Mouse (Mus musculus) NIH3T3 (cell line): ENCODE measurements around the gene Ankrd13b.
A peak's percentile ranks its signal among the peaks of the same experiment; 100 is the strongest.
"Not testable (repeated sequence)": the region's sequence is repeated elsewhere in the genome, so short reads cannot be mapped to it uniquely, and the experiment has no call there.

Experiments
- DNase-seq: peaks from one replicate; pipeline ENCODE4 v3.0.0-alpha.2; 2012; ENCODE audit warnings: low read depth

The Ankrd13b gene

DNA sequence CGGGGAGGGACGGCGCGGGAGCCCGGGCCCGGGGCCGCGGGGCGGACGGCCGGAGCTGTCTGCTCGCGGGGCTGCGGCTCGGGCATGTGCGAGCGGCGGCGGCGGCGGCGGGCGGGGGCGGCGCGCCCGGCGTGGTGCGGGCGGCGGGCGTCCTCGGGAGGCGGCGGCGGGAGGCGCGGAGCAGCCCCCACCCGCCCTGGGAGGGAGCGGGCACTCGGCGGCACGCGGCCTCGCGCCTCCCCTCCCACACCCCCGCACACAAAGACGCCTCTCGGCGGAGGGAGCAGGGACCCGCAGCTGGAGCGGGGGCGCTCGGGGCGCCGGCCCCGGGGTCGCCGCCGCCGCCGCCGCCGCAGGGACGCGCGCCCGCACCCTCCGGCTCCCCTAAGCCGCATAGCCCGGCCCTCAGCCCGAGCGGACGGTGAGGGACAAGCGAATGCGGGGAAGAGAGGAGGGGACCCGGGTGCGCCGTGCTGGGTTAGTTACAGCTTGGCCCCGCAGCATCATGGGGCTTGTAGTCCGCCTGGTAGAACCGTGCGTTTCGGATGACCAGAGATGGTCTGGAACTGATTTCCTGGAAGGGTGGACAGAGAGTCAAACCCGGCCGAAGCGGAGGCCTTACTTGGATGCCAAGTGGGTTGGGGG lies at the start of gene Ankrd13b:
Gene Ankrd13b, minus strand, starts transcription at position 88 of the 645 bp plus-strand sequence.
- peak; percentile 82 for DNase-seq

DNA sequence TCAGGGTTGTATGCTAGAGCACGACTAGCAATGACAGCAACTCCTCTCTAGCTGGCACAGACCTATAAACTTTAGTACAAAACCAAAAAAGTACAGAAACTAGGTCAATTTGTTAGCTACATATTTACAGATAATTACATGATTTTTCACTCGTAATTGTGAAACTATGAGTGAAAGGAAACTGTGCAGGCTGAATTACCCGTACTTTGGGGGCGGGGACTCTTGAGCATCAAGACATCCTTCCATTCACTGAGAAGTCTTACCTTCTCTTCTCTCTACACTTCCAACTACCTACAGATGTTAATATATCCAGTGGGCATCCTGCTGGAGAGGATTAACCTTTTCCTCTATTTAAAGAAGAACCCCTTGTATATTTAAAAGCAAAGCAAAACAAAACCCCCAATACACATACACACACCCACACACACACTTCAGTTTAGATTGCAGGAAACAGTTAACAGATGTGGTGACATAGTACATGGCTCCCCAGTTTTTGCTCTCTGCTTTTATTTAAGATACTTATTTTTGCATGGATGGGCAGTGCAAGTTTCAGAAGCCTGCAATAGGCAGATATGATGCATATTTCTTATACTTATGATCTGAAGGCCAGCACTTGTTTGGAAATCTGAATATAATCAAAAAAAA lies 42.8 kb upstream of the Ankrd13b start:
- no peak for DNase-seq

DNA sequence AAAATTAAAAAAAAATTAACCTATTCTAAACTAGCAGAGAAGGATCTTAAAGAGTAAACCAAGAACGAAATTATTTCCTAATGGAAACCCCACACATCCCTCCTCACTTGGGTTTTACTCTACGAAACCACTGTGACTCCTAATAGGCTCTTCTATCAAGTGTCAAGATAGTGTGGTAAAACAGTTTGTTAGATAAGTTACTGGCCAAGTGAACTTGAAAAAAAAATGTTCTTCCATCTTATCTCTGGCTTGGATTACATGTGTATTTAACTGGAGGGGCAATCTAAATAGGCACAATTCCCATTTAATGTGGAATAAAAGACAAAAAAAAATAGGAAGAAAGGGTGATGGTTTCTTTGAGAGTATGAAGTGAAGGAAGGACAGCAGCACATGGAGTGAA lies 41.4 kb upstream of the Ankrd13b start:
- DNase-seq, result no peak

DNA sequence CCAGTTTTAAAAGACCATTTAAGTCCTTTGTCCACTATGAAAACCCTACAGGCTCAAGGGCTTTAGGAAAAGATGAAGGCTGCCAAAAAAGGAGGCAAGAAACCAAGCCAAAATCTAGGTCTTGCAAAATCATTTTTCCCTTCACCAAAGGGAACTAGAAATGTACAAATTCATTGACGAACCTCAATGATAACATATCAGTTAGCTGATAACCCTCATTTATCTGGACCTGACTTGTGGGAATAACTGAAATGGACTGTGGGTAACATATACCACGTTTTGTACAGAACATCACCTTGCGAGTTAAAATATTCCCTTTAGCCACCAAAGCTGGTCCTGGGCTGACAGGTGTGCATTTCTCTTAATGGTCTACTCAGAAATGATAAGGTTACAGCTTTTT lies 40.2 kb upstream of the Ankrd13b start:
- no peak for DNase-seq

DNA sequence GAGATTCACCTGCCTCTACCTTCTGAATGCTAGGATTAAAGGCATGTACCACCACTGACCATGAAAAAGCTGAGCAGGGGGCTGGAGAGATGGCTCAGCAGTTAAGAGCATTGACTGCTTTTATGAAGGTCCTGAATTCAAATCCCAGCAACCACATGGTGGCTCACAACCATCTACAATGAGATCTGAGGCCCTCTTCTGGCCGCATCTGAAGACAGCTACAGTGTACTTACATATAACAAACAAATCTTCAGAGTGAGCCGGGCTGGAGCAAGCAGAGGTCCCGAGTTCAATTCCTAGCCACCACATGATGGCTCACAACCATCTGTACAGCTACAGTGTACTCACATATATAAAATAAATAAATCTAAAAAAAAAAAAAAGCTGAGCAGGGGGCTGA lies 38.9 kb upstream of the Ankrd13b start:
- not testable (repeated sequence) for DNase-seq

DNA sequence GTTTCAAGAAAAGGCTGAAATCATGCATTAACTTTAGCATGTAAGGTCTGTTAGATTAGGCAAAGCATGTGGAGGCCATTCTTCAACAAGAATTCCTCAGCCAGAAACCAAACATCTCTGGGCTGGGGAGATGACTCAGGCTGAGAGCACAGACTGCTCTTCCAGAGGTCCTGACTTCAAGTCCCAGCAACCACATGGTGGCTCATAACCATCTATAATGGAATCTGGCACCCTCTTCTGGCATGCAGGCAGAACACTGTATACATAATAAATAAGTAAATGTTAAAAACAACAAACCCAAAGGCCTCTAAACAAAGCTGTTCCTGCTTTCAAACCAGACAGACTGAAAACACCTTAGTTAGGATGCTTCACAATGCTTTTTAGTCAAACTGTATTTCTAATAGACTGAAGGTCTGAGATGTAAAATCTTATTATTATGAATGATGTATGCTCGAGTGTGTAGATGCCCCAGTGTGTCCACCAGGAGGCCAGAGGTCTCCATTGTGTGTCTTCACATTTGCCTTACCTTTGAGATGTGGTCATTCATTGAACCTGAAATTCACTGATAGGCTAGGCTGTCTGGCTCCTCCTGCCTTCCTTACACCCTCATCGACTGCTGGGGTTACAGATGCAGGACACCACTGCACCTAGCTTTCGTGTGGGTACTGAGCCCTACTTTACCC lies 36.5 kb upstream of the Ankrd13b start:
- peak; percentile 57 for DNase-seq

DNA sequence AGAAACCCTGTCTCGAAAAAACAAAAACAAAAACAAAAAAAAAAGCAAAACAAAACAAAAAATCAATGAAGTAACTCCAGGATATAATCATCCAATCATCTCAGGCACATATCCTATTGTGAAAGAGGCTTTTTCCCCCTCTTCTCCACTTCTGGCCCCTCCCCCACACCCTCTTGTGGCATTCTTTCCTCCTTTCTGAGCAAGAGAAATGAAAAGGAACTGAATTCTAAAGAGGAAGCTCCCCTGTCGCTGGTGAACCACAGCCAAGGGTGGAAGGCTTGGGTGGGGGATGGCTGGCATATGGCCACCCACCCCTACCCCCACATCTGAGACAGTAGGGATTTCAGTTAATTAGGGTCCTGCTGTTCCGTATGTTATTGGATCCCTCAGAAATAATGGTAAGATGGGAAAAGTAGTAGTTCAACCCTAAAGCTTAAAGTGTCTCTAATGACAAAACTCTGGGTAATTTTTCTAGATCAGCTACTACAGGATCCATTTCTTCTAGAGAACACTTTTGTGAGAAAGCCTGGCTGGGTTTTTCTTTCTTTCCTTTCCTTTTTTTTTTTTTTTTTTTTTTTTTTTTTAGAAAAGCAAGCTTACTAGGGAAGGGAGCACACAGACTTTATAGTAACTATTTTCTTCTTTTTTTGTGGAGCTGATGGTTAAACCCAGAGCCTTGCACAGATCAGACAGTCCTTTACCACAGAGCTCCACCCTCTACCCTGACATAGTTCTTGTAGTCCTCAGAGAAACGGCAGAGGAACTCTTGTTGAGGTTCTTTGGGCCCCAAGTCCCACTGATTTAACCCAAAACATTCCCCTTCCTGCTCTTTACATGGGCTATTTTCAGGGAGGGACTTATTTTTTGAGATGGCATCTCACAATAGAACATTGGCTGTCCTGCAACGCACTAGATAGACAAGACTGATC lies 31.4 kb upstream of the Ankrd13b start:
- peak; percentile 55 for DNase-seq

DNA sequence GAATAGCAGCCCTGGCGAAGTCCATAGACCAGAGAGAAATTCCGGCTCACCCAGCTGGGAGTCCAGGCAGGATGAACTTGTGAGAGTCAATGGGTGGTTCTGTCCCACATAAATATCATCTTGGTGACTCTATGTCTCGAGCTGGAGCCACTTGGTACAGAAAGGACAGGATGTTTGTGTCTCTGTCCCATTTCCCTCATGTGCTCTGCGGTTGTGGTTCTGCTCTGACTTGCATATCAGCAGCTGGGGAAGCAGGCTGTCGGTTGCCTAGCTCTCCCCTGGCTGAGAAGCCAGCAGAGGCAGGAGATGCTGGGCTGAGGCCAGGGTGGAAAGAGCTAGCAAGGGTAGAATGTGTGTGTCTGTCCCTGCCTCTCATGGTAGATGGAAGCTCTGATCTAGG lies 29.6 kb upstream of the Ankrd13b start, which contains the start of gene Gm10392:
Gene Gm10392, minus strand, starts transcription at position 156 of the 400 bp plus-strand sequence.
- DNase-seq, result no peak

DNA sequence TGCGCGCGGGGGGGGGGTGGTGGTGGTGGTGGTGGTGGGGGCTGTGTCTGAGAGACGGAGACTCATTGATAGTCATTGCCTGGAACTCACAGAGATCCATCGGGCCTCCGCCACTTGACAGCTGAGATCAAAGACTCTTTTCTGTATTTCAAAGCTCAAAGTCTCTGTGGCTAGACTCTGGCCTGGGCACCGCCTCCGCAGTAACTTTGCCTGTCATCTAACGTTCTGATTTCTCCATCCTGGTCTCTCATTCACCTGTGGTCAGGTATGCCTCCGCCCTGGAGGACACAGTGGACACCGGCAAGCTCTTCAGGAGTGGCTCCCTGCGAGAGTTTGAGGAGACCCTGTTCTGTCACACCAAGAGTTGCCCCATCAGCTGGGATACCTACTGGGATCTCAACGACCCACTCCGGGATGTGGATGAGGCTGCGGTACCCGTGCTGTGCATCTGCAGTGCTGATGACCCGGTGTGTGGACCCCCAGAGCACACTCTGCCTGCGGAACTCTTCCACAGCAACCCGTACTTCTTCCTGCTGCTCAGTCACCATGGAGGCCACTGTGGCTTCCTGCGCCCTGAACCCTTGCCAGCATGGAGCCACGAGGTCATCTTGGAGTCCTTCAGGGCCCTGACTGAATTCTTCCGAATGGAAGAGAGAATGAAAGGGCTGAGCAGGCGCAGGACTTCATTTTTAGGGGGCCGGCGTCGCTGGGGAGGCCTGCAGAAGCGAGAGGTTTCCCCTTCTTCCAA lies 28.7 kb upstream of the Ankrd13b start:
- DNase-seq, result no peak

DNA sequence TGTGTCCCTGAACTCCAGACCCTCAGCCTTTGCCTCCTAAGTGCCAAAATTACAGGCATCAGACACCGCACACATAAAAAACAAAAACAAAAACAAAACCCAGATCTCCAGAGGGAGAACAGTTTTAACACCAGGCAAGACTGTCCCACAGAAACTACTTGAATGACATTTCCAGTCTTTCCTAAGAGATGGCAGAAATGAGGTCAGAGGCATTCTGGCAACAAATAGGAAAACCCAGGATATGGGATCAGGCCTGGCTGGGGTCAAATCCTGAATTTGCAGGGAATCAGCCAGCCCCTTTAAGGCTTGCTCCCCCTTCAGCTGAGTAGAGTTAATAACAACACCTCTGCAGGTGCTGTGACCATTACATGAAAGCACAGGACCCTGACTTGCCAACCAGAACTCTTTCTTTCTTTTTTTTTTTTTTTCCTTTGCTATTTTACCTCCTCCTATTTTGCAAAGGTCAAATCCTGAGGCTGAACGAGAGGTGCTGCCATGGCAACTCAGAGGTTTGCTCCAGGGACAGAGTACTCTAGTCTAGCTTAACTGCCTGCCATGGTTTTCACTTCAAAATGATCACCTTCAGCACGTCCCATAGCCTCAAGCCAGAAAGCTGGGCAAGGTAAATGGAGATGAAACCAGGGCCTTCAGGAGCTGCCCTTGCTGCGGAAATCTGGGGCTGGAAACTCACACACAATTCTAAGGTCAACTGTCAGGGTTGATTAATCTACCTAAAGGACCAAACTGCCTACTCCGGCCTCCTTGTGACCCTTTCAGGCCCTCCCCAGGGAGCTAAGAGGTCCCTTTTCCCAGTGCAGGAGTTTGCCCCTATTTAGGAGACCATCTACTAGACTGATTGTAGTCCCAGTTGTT lies 27.3 kb upstream of the Ankrd13b start:
- no peak for DNase-seq

DNA sequence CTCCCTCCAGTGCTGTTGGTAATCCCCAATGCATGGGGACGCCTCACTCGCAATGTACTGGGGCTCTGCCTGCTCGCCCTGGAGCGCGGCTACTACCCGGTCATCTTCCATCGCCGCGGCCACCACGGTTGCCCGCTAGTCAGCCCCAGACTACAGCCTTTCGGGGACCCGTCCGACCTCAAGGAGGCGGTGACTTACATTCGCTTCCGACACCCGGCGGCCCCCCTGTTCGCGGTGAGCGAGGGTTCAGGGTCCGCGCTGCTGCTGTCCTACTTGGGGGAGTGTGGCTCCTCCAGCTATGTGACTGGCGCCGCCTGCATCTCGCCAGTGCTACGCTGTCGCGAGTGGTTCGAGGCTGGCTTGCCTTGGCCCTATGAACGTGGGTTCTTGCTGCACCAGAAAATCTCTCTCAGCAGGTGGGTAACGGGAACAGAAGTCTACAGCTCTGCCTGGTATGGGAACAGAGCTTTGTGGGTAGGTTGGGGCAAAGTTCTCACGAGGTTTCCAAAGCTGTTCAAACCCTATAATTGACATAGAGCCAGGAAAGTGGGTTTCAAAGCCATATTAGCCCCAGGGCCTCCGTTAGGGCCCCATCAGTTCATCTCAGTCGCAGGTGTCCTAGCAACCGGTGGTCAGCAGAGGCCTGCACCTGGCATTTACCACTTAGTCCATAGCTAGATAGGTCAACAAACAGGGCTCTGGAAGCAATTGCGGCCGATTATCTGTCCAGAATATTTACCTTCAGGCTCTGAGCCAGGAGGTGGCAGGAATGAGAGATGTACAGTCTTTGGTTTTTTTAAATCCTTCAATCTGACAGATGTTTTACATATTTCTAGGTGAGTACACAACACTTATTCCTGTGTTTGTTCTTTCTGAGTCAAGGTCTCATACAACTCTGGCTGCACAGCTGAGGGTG lies 26.4 kb upstream of the Ankrd13b start, which contains the start of gene Trp53i13:
Gene Trp53i13, minus strand, starts transcription at position 344 of the 916 bp plus-strand sequence.
- DNase-seq, result no peak

DNA sequence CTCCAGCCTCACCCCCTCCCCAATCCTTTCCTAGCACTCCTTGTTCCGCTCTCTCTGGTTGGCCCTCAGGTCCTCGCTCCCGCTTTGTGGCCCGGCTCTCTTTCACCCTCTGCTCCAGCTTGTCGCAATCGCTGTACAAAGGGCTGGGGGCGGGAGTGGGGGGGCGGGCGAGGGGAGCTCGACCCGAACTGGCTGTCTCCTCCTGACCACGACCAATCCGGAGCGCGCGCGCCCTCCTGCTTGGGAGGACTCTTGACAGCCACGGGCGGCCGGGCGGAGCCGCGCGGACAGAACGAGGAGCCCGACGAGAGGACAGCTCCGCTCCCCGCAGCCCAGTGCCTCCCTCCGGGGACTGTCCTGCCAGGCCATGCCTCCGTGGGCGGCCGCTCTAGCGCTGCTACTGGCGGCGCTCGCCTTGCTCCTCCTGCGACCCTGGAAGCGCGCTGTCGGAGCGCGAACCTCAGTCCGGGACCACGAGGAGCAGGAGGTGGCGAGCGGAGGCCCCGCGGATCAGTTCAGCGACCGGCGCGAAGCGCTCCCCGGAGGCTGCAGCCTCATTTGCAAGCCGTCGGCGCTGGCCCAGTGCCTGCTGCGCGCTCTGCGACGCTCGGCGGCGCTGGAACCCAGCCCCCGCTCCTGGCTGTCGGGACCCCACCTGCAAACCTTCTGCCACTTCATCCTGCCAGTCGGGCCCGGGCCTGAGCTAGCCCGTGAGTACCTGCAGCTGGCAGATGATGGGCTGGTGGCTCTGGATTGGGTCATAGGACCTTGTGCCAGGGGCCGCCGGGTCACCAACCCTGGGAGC lies 25.6 kb upstream of the Ankrd13b start, which contains the start of gene Abhd15:
Gene Abhd15, plus strand, starts transcription at position 290 of the 805 bp plus-strand sequence.
- DNase-seq, result peak; percentile 52

DNA sequence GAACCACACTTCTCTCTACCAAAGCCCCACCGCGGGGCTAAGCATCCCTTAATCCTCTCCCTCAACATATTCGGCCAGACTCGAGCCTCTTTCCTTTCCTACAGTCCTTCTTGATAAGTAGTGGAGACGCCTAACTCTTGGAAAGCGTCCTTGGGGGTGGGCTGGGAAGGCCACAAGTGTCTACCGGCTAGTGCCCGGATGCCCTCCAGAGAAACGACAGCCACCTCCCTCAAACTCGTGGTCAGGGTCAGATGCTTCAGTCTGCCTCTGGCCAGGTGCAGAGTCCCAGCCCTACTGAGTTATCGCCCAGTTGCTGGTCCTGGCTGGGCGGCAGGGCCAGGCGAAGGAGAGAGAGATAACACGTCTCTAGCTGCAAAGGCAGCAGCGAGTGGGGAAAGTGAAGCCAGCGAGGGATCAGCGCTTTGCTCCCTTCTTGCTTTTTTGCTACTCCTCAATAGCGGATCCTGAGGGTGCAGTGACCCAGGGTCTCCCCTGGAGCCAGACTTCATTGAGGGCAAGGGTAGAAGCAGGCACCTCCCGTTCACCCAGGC lies 24.9 kb upstream of the Ankrd13b start:
- peak; percentile 25 for DNase-seq

DNA sequence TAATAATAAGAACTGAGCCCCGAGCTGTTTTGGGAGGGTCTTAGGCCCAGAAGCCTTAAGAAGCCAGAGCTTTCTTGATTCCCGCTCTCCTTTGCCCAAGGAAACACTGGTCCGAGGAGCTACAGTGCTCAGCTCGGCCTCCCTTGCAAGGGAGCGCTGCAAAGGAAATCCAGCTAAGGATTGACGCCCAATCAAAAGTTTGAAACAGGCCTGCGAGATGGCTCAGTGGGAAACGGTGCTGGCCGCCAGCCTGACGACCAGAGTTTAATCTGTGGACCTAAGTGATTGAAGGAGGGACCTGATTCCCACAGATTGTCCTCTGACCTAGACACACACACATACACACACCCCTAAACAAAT lies 24.3 kb upstream of the Ankrd13b start:
- peak; percentile 76 for DNase-seq

DNA sequence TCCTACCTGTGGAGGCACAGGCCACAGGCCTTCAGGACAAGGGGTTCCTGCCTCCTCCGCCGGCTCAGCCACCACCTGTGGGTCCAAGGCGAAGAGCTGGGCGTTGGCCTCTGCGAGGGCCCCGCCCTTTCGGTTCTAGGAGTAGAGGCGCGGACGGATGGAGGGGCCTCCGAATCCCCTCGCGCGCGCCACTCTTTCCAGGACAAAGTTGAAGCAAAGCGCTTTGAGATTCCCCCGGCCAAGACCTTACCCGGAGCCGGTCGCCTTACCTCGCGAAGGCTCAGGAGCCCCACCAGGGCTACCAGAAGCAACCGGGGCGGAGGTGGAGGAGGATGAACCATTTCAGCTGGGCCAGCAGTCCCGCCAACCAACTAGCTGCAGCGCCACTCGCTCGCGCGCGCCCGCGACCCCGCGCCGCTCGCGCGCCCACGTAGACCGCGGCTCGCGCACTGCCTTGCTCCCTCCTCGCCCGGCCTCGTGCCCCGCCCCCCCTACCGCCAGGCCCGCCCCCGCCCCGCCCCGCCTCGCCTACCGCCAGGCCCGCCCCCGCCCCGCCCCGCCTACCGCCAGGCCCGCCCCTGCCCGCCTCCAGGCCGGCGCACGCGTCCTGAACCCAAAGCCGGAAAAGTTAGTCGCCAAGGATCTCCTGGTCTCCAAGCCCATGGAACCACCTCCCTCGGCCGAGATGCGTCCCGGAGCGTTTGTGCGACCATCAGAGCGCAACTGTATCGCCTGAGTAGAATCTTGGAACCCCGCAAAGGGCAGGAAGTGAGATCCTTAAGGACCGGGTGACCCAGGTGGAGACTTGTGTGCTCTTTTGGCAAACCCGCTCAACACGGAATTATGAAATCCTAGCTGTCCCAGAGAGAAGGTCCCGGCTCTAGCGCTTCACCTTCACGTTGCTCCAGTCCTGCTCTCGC lies 23.7 kb upstream of the Ankrd13b start:
- DNase-seq, result peak; percentile 95

DNA sequence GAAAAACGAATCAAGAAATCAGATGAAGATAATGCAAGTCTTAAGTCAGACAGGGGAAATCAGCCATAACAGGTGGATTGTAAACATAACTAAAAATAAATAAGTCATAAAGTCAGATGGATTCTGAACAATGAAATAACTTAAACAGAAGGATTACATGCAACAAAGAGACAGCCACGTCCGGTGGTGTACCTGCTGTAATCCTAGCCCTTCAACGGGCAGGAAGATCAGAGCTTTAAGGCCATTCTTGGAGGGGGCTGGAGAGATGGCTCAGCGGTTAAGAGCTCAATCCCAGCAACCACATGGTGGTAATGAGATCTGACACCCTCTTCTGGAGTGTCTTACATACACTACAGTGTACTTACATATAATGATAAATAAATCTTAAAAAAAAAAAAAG lies 21.9 kb upstream of the Ankrd13b start:
- DNase-seq, result no peak
